Mouse (Mus musculus) splenic B cell, adult 2 months (primary cell): ENCODE results near the gene Mtmr12.
A peak's percentile ranks its signal among the peaks of the same experiment; 100 is the strongest.
"Not testable (repeated sequence)": the region's sequence is repeated elsewhere in the genome, so short reads cannot be mapped to it uniquely, and the experiment has no call there.

Experiments used
- DNase-seq: peaks from one replicate; pipeline ENCODE4 v3.0.0-alpha.2; 2011; ENCODE audit warnings: low read depth, low spot score
- H3K27me3 ChIP-seq: 2 replicates; pipeline ENCODE4 v1.6.1; 2012; ENCODE audit warnings: mild to moderate bottlenecking, low read length, moderate library complexity, mixed read lengths; ENCODE audit not compliant: control insufficient read depth, poor library complexity, insufficient read depth, severe bottlenecking
- H3K36me3 ChIP-seq: 2 replicates; pipeline ENCODE4 v1.6.1; 2012; ENCODE audit warnings: mild to moderate bottlenecking, low read length, moderate library complexity, mixed read lengths; ENCODE audit not compliant: control insufficient read depth, poor library complexity, insufficient read depth, severe bottlenecking

The Mtmr12 gene

DNA sequence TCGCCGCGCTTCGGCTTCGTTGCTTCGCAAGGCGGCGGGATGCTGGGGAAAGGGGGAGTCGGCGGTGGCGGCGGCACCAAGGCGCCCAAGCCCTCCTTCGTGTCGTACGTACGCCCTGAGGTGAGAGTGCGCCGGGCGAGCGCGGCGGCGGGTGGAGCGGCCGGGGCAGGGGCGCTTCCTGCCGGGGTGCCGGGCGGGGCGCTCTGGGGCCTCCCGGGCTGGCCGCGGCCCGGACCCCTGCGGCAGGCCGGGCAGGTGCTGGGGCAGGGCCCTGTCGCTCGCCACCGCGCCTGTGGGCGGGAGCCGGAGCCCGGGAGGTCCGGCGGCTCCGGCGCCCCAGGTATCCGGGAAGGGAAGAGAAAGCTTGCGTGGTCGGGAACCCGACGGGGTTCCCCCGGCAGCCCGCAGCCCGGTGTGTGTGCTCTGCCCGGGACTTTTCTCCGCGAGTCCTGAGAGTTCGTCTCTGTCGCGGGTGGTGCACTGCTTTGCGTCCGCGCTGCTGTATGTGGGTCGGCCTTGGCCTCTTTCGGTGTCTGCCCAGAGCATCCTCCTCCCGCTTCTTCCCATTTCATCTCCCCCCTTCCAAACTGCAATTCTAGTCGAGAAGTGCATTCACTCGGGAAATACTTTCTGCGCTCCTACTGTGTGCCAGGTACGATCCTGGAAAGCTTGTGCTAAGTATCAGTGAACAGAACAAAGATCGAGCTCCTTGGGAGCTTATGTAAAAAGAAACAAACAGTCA lies 503 bp downstream of the Mtmr12 start:
- Histone ChIP-seq H3K36me3 (no peaks in the 10 kb centered on the region), H3K27me3 (no peaks in the 10 kb centered on the region)
- peak; percentile 51 for DNase-seq

DNA sequence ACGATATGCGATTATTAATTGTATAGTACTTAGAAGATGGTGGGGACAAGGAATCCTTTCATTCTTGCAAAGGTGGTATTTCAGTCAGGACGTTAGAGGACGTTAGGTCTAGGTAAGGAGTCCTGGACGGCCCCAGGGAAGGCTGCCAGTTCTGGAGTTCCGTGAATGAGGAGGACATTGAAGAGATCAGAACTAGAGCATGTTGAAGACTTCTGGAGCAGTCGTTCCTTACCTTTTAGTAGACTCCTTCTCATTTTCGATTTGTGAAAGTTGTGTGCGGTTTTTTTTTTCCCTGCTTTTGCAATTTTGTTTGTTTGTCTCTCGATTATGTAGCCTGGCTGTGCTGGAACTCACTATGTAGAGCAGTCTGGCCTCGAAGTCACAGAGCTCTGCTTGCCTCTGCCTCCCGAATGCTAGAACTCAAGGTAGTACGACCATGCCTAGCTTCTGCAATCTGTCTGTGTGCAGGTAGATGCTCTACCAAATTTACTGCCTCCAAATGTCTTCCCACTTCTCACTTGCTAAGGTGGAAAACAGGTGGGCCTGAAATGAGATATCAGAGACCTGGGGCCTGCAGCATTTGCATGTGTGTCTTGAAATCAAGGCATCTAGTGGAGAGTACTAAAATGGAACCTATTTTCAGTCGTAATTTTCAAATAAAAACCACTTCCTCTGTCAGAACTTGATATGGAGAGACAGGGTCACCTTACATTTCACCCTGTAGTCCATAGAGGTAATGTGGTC lies 1.2 kb downstream of the Mtmr12 start:
- H3K36me3 ChIP-seq: no peaks in the 10 kb centered on the region
- no peaks in the 10 kb centered on the region for H3K27me3 ChIP-seq
- DNase-seq: peak; percentile 19

DNA sequence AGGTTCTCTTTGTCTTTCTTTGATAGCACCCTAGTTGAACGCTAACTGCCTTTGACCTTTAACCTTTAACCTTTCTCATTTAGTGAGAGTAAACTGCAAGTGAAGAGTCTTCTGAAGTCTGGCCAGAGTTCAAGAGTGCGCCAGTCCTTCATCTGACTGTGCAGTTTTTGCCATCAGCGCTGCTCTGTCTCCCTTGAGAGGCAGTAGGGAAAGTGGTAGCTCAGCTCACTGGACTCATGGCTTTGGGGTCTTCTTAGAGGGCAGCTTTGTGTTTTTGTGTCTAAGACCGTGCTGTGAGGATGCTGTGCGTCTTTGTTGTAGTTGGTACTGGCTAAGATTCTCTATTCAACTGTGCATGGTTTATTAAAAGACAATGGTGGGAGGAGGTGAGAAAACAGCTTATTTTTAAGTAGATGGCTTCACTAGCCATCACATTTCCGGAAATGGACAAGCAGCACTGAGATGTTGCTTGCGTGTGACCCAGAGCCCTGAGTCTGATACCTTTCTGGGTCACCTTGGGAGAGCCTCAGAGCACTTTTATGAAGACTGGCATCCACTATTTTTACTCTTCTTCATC lies 1.9 kb downstream of the Mtmr12 start:
- H3K36me3 ChIP-seq: no peaks in the 10 kb centered on the region
- DNase-seq: no peak
- no peaks in the 10 kb centered on the region for H3K27me3 ChIP-seq

DNA sequence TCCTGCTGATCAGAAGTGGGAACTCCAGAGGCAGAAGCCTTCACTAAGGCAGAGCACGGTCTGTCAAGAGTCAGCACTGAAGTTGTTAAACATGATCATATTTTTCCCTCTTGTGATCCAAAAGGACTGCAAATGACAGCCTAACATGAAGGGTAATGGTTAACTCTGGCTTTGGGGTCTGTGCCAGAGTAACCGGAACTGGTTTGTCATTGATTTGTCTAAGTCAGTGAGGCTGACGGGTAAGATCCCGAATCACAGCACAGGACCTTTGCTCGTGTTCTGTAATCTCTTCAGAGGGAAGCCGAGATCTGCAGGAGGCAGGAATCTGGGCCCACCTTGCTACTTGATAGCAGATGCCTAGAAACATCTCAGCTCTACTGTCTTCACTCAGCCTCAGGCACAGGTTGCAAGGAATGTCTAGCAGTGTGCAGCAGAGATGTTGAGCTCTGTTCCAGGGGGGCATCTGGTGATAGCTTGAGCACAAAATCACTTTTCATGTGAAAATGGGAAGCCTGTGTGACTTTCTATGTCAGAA lies 2.8 kb downstream of the Mtmr12 start:
- H3K27me3 ChIP-seq: no peaks in the 10 kb centered on the region
- no peak for DNase-seq
- H3K36me3 ChIP-seq: no peaks in the 10 kb centered on the region

DNA sequence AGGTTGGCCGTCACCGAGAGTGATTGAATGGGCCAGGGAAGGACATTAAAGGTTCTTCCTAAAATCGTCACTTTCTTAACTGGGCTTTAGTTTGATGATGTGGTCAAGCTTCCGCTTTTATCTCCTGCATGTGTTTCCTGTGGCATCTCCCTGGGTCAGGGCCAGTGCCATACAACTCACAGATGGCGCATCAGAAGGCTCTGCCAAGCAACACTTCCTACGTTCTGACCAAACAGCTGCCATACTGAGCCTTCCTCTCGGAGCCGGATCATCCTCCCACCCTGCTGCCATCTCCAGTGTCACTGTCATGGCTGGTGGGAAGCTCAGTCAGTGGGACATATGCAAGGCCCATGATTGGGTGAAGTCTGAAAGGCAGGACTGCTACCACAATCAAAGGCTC lies 6.7 kb downstream of the Mtmr12 start:
- Histone ChIP-seq H3K27me3 (no peaks in the 10 kb centered on the region), H3K36me3 (no peaks in the 10 kb centered on the region; the same call in 1 of the 2 replicates)
- DNase-seq: peak; percentile 27

DNA sequence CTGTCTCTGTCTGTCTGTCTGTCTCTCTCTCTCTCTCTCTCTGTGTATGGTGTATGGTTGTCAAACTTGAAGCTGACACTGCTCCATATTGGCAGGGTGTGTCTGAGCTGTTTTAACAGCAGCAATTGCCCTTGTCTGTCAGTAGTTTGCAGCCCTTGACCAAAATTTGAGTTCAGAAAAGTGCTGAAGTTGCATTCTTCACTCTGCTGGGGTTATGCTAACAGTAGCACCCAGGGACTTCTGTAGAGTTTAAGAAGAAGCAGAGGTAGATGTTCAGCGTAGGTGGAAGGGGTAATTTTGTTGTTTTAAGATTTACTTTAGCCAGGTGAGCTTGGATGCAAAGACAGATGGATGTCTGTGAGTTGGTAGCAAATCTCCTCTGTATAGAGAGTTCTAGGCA lies 7.4 kb downstream of the Mtmr12 start:
- DNase-seq: no peak
- H3K27me3 ChIP-seq: no peaks in the 10 kb centered on the region
- no peaks in the 10 kb centered on the region; the same call in 1 of the 2 replicates for H3K36me3 ChIP-seq

DNA sequence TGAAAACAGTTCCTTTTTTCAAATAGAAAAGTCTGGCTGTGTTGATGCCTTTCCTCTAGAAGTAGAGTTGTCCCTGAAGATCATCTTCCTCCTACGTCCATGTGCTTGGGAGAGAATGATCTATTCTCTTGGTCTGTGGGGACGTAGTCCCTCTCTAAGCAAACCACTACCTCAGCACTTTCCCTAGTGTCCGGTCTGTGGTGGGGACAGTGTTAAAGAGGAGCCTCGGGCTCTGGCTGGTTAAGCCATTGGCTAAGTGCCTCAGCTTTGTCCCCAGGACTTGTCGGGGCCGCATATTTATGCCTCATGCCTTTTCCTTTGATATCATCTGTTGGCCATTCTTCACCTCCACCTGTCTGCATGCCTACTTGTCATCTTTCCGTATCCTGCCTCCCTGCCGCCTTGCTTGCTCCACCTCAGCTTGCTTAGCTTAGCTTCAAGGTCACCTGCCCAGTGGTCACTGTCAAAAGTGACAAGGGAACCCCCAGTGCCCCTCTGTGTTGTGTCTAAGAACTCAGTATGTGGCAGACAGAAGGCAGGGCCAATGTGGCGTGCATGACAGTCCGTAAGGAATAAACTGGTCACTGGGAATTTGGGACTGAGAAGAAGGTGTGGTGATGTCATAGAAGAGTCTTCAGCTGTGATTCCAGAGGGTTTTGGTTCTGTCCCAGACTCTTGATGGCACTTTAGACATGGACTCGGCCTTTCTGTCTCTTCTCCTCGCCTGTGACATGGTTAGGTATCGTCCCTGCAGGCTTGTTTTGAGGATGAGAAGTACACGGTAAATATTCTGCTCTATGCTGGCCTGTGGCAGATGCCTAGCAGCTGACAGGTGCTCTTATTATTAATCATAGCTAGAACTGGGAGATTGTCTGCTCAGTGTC lies 9.9 kb downstream of the Mtmr12 start:
- no peaks in the 10 kb centered on the region; the same call in 1 of the 2 replicates for H3K36me3 ChIP-seq
- DNase-seq: no peak
- no peaks in the 10 kb centered on the region for H3K27me3 ChIP-seq

DNA sequence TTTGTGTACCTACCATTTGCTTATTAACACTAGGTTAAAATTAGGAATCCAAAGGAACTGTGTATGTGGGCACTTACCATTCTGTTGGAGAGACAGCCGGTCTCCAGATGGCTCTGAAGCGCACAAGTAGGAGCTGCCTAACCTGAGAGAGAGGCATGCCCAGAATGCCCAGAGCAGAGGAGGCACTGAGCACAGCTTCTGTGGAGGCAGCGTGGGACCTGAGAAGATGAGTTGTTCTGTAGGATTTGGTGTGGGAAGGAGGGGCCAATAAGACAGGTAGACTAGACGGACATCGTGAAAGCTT lies 10.5 kb downstream of the Mtmr12 start:
- H3K27me3 ChIP-seq: no peaks in the 10 kb centered on the region
- no peak for DNase-seq
- no peaks in the 10 kb centered on the region; the same call in 1 of the 2 replicates for H3K36me3 ChIP-seq

DNA sequence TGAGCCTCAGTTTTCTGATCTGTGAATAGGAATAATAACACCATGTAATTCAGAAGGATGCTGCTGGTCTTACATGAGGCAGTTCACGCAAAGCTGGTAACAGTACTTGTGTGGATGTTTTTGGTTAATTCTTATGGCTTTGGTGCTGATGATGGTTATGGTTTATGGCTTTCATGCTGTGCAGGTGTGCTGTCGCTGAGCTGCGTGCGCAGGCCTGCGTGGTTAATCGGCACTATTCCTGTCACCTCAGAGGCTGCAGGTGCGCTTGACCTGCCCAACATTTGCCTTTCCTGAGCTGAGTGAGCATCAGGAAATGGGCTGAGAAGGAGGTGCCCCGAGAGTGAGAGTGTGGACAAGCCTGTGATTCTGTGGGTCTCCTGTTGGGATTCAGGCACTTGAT lies 11.3 kb downstream of the Mtmr12 start:
- Histone ChIP-seq H3K36me3 (no peaks in the 10 kb centered on the region; the same call in 1 of the 2 replicates), H3K27me3 (no peaks in the 10 kb centered on the region)
- no peak for DNase-seq

DNA sequence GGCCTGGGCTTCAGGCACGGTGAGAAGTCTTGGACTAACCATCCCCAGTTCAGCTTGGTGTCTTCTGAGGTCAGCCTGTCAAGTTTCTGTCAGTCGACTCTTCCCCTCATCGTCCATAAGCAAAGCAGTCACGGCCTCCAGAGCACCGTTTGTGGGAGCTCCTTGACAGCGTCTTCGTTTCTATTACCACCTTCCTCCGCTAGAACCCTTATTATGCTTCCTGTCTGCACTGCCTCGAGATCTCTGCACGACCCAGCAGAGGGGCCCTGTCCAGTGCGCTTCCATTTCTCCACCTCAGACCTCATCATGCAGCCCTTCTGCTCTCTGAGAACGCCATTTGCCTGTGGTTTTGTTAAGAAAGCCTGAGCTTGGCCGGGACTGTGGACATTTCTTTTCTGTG lies 12.0 kb downstream of the Mtmr12 start:
- no peaks in the 10 kb centered on the region; the same call in 1 of the 2 replicates for H3K36me3 ChIP-seq
- peak; percentile 37 for DNase-seq

DNA sequence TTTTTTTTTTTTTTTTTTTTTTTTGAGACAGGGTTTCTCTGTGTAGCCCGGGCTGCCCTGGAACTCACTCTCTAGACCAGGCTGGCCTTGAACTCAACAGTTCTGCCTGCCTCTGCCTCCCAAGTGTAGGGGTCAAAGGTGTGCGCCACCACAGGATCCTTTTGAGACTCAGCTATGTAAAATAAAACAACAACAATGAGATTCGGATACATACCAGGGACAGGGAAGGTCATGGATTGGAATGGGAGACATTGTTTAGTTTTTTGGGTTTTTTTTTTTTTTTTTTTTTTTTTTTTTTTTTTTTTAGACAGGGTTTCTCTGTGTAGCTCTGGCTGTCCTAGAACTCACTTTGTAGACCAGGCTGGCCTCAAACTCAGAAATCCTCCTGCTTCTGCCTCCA lies 12.5 kb downstream of the Mtmr12 start:
- not testable (repeated sequence) for DNase-seq, H3K36me3 ChIP-seq, H3K27me3 ChIP-seq

More for the DNA sequence above, 12.0 kb downstream of the Mtmr12 start:
- no peaks in the 10 kb centered on the region for H3K27me3 ChIP-seq

DNA sequence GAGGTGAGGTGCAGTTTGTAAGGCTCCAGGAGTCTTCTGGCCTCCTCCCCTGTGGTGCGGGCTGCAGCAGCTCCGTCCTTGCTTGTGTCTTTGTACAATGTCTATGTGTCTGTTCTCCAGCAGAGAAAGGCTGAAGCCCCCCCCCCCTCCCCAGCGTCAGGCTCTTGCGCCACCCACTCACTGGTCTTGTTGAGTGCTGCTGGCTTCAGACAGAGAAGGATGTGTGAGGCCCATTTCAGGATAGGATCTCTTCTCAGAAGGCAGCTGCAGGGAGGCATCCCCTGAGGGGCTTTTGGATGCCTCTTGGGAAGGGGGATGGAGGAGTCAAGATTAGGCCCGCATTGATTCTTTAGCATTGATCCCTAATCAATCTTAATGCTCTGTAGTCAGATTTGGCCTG lies 13.0 kb downstream of the Mtmr12 start:
- no peaks in the 10 kb centered on the region for H3K27me3 ChIP-seq
- no peaks in the 10 kb centered on the region; the same call in 1 of the 2 replicates for H3K36me3 ChIP-seq
- DNase-seq: no peak

DNA sequence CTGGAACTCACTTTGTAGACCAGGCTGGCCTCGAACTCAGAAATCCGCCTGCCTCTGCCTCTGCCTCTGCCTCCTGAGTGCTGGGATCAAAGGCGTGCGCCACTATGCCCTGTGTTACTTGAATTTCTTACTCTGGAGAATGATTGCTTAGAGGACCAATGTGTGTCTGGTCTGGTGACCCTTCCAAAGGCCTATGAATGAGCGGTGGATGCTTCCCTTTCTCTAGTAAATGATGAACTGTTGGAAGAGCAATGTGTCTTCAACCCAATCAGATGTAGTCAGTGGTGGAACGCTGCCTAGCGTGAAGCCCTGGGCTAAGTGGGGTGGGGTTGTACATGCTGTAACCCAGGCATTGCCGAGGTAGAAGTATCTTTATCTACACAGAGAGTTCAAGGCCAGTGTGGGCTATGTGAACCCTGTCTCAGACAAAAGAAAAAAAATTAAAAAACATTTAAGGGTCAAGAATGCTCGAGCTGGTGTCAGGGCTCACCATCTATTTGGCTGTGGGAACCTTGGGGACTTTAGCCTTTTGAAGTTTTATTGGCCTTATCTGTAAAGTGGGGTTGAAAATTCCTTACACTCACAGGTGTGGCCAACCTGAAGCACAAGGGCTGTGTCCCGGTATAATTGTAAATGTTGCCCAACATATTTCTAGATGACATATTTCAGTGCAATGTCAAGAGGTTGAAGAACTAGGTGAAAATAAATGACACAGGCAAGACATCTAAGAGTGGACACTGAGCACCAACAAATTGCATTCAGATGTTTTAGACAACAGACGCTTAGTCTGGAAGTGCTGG lies 14.0 kb downstream of the Mtmr12 start:
- H3K36me3 ChIP-seq: no peaks in the 10 kb centered on the region
- no peaks in the 10 kb centered on the region for H3K27me3 ChIP-seq
- DNase-seq: no peak

DNA sequence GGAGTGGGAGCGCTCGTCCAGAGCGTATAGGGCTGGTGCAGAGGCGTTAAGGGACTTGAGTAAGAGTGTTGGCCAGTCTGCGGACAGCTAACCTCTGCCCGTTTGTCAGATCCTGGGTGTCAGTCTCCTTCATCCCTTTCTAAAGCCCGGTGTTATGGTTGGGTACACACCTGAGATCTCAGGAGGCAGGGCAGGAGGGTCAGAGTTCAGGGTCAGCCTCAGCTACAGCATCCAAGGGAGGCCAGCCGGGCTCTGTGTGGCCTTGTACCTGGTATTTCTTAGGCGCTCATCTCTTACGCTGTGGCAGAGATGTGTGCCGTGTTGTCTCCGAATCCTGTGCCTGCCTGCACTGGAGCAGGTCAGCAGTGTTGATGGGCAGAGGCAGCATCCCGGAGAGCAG lies 16.3 kb downstream of the Mtmr12 start:
- no peaks in the 10 kb centered on the region for H3K27me3 ChIP-seq
- no peak for DNase-seq
- H3K36me3 ChIP-seq: no peaks in the 10 kb centered on the region
